Mouse (Mus musculus): ENCODE measurements at regions not wholly inside any gene's neighbourhood (a gene's known extent, or its start where the extent isn't known, plus 50 kb on each side); places are given as distances from the start of the nearest gene placed in this dataset.

DNA sequence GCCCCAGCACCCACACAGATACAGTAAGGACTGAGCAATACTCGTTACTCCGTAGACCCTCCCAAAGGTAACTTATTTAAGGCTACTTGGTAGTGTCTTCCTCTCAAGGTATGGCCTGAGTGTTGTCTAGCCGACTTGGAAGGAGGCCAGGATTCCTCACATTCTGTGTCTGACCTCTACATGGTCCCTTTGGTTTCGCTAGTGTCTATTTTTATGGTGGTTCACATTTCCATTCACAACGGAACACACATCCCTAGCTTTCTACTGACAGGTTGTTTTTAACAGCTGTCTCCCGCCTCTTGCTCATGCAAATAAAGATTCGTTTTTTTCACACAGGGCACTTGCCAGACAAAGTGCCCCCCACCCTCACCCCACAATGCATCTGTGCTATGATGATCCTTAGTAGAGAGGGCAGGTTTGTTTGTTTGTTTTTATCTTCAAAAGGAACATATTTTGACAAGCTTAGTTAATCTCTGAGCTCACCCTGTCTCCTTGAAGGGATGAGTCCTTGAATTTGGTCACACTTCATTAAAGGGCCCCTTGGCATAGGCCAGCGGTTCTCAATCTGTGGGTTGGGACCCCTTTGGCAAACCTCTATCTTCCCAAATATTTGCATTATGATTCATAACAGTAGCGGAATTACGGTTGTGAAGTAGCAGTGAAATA is 52.7 kb downstream of the Phlda1 start:
- TF ChIP-seq POLR2A (IDR thresholded peaks at IDR 0.05; ENCODE audit: extremely low read depth, insufficient read depth, low read length) (no peak), CTCF (IDR thresholded peaks at IDR 0.05; ENCODE audit: extremely low read depth, insufficient read depth, low read length) (no peak)
- Histone ChIP-seq H3K27ac (ENCODE audit: insufficient read depth, low read length) (no peak overlapping the region), H3K4me3 (ENCODE audit: insufficient read depth, low read length) (no peak overlapping the region)

DNA sequence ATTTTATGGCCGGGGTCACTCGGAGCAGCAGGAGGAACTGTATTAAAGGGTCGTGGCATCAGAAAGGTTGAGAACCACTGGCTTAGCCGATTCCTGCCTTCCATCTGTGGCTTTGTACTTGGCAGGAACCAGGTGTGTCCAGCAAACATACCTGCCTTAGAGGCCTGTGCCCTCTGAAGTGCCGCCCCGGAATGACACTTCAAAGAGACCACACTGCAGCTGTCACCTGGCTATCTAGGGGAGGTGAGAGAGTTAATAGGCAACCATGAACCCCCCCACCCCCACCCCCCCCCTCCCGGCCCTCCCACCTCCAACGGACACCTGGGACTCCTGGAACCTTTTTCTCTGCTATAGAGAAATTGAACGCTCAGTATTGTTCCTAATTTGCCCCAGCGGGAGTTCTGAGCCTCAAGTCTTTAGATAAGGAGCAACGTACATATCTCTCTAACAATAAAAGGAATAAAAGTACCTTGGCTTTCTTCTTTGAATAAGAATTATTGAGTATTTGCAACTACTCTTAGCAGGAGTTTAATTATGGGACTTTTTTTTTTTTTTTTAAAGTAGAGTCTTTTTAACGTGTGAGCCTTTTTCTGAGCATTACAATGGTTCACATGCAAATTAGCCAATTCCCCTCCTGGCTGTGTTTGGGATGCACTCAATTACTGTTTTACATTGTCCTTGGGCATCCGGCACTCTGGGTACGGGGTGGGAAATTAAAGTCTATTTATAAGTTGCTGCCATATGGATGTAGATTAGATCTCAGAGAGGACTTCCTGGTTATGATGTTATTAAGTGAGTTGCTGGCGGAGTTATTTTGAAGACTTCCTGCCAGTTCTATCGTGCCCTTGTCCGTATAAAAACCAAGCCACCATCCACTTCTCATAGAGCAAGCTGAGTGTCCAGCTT is 53.5 kb downstream of the Phlda1 start:
- TF ChIP-seq CTCF (IDR thresholded peaks at IDR 0.05; ENCODE audit: extremely low read depth, insufficient read depth, low read length) = no peak
- TF ChIP-seq POLR2A (IDR thresholded peaks at IDR 0.05; ENCODE audit: extremely low read depth, insufficient read depth, low read length) = no peak
- Histone ChIP-seq H3K27ac (ENCODE audit: insufficient read depth, low read length) (no peak overlapping the region), H3K4me1 (ENCODE audit: control insufficient read depth, insufficient read depth, low read length) (no peaks in the 10 kb centered on the region), H3K4me3 (ENCODE audit: insufficient read depth, low read length) (no peak overlapping the region)

More for the DNA sequence above, 52.7 kb downstream of the Phlda1 start:
- no peaks in the 10 kb centered on the region for H3K4me1 ChIP-seq (ENCODE audit: control insufficient read depth, insufficient read depth, low read length)

- H3K4me3 ChIP-seq (ENCODE audit: insufficient read depth, low read length) = no peak overlapping the region
- no peak overlapping the region for H3K27ac ChIP-seq (ENCODE audit: insufficient read depth, low read length)
- peaks cover 2% of the 10 kb centered on the region; the same call in 1 of the 2 replicates for H3K4me1 ChIP-seq (ENCODE audit: control insufficient read depth, insufficient read depth, low read length)
- no peak for TF ChIP-seq POLR2A (IDR thresholded peaks at IDR 0.05; ENCODE audit: extremely low read depth, insufficient read depth, low read length)
These were observed 56.5 kb downstream of the Phlda1 start for GRCm38 (mm10) chr10:111562628-111563027.

- peak overlapping the region; percentile 4; the same call in 1 of the 2 replicates for H3K27ac ChIP-seq (ENCODE audit: insufficient read depth, low read length)
- no peak for TF ChIP-seq CTCF (IDR thresholded peaks at IDR 0.05; ENCODE audit: extremely low read depth, insufficient read depth, low read length)
- H3K4me1 ChIP-seq (ENCODE audit: control insufficient read depth, insufficient read depth, low read length) = peaks cover 2% of the 10 kb centered on the region; the same call in 1 of the 2 replicates
- no peak overlapping the region for H3K4me3 ChIP-seq (ENCODE audit: insufficient read depth, low read length)
These were observed 60.8 kb downstream of the Phlda1 start for GRCm38 (mm10) chr10:111566873-111567381.

DNA sequence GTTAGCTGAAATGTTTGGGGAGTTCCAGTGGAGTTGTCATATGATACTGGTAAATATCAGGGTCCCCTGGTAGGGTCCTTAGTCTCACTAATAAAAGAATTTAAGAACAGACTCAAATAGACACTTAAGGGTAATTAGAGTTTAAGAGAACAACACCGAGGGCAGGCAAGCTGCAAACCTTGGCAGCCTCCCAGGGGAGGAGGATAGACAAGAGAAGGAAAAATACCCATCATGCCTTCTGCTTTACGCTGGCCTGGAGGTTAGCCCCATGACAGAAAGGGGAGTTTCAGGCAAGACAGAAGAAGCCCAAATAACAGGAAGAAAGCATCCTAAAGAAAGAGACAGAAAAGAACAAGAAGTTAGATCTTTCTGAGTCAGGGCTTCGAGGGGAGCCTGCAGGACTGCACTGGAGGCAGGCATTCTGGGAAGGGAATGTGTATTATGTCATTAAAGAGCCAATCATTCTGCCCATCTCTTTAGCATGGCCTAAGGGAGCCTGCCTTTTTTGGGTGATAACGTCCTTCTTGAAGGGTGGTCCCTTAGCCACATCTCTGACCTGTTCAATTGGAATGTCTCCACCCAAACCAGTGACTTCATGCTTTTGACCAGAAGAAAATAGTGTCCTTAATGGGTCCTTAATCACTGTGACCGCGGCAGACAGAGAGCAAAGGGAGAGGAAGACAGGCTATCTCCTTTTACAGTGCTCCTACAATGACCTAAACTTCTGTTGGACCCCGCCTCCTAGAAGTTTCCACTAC is 64.6 kb downstream of the Phlda1 start:
- TF ChIP-seq POLR2A (IDR thresholded peaks at IDR 0.05; ENCODE audit: extremely low read depth, insufficient read depth, low read length) (no peak), CTCF (IDR thresholded peaks at IDR 0.05; ENCODE audit: extremely low read depth, insufficient read depth, low read length) (no peak)
- no peak overlapping the region for H3K4me3 ChIP-seq (ENCODE audit: insufficient read depth, low read length)
- H3K27ac ChIP-seq (ENCODE audit: insufficient read depth, low read length) = no peak overlapping the region
- H3K4me1 ChIP-seq (ENCODE audit: control insufficient read depth, insufficient read depth, low read length) = peaks cover 2% of the 10 kb centered on the region; the same call in 1 of the 2 replicates

GRCm38 (mm10) chr10:111574231-111574630 is 68.1 kb downstream of the Phlda1 start:
- Histone ChIP-seq H3K27ac (ENCODE audit: insufficient read depth, low read length) (no peak overlapping the region), H3K4me1 (ENCODE audit: control insufficient read depth, insufficient read depth, low read length) (peaks cover 2% of the 10 kb centered on the region; the same call in 1 of the 2 replicates), H3K4me3 (ENCODE audit: insufficient read depth, low read length) (no peak overlapping the region)
- TF ChIP-seq POLR2A (IDR thresholded peaks at IDR 0.05; ENCODE audit: extremely low read depth, insufficient read depth, low read length) = no peak
- TF ChIP-seq CTCF (IDR thresholded peaks at IDR 0.05; ENCODE audit: extremely low read depth, insufficient read depth, low read length) = no peak

- H3K4me1 ChIP-seq (ENCODE audit: control insufficient read depth, insufficient read depth, low read length) = peaks cover 2% of the 10 kb centered on the region; the same call in 1 of the 2 replicates
- TF ChIP-seq POLR2A (IDR thresholded peaks at IDR 0.05; ENCODE audit: extremely low read depth, insufficient read depth, low read length) = no peak
- TF ChIP-seq CTCF (IDR thresholded peaks at IDR 0.05; ENCODE audit: extremely low read depth, insufficient read depth, low read length) = no peak
These were observed 68.7 kb downstream of the Phlda1 start for GRCm38 (mm10) chr10:111574812-111575211.

DNA sequence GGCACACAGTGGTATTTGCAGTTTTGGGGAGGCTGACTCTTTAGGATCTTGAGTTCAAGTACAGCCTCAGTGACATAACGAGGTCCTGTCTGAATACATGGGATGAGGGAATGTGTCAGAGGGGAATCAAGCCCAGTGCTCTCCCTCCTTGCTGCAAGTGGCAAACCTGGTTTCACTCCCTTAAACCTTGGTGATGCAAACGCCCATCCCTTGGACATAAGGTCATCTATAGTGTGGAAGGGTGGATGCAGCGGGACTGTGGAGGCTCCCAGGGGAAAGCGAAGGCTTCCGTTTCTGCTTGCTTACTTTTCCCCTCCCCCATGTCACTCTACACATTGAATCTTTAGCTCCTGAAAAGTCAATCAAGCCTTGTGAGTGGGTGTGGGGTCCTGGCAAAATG is 69.2 kb downstream of the Phlda1 start:
- Histone ChIP-seq H3K27ac (ENCODE audit: insufficient read depth, low read length) (no peak overlapping the region), H3K4me1 (ENCODE audit: control insufficient read depth, insufficient read depth, low read length) (peaks cover 2% of the 10 kb centered on the region; the same call in 1 of the 2 replicates), H3K4me3 (ENCODE audit: insufficient read depth, low read length) (no peak overlapping the region)
- TF ChIP-seq POLR2A (IDR thresholded peaks at IDR 0.05; ENCODE audit: extremely low read depth, insufficient read depth, low read length) (no peak), CTCF (IDR thresholded peaks at IDR 0.05; ENCODE audit: extremely low read depth, insufficient read depth, low read length) (no peak)

More at GRCm38 (mm10) chr10:111574812-111575211, 68.7 kb downstream of the Phlda1 start:
- H3K27ac ChIP-seq (ENCODE audit: insufficient read depth, low read length) = no peak overlapping the region
- no peak overlapping the region for H3K4me3 ChIP-seq (ENCODE audit: insufficient read depth, low read length)

GRCm38 (mm10) chr10:111575926-111576325 is 69.8 kb downstream of the Phlda1 start:
- Histone ChIP-seq H3K4me3 (ENCODE audit: insufficient read depth, low read length) (no peak overlapping the region), H3K4me1 (ENCODE audit: control insufficient read depth, insufficient read depth, low read length) (peaks cover 2% of the 10 kb centered on the region; the same call in 1 of the 2 replicates)
- TF ChIP-seq POLR2A (IDR thresholded peaks at IDR 0.05; ENCODE audit: extremely low read depth, insufficient read depth, low read length) (no peak), CTCF (IDR thresholded peaks at IDR 0.05; ENCODE audit: extremely low read depth, insufficient read depth, low read length) (no peak)

More at GRCm38 (mm10) chr10:111575926-111576325, 69.8 kb downstream of the Phlda1 start:
- no peak overlapping the region for H3K27ac ChIP-seq (ENCODE audit: insufficient read depth, low read length)
